Comparison of ENCODE assay signal across 14 mouse cellular contexts in the genomic region with DNA sequence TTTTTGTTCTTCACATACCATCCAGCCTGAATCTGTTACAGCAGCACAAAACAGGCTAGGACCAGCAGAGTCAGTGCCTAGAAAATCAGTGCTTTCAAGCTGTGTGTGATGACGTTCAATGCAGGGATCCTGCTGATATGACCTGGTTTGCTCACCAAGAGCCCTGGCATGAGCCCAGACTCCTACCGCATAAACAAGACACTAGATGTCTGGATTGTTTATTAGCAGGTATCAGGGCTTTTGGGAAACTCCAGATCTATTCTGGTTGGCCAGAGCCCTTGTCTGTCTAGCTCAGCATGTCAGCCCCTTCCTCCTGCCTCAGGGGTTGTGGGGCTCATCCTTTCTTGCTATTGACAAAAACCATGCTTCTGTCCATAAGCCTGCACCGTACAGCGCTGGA. TPM values are rescaled to one million over a fixed set of nuclear protein-coding genes. Genes with fewer than 3 reads are reported as not detected.
DNase-seq lines count a peak whose midpoint lies in the region; ATAC-seq and TF ChIP-seq lines count a peak whose summit lies in the region.
"Had no signal": no experiment of that assay in that cellular context is flagged by ENCODE, and none has a peak within 500 bp of the region (broad histone marks: within the 10 kb centered on the region; RNA-seq: fewer than 3 reads in every experiment).

No protein-coding gene starts in this region.

- no peaks in the 10 kb centered on the region for H3K36me3 ChIP-seq in intestine, embryonic 15.5 days
- H3K36me3 ChIP-seq in intestine, embryonic 16.5 days (ENCODE audit: control insufficient read depth, insufficient read depth, low read length), result 0 out of 2 replicates have a peak, but pooled peaks cover 2% of the 10 kb centered on the region
- peaks cover 62% of the 10 kb centered on the region for H3K36me3 ChIP-seq in E14TG2a.4 (ENCODE audit: insufficient read depth, low read length)
- H3K36me3 ChIP-seq in embryonic facial prominence, embryonic 13.5 days, result no peaks in the 10 kb centered on the region
- H3K36me3 ChIP-seq: limb, embryonic 15.5 days had no signal

- no peak for TF ChIP-seq CTCF in E14TG2a.4 (conservative IDR thresholded peaks at IDR 0.05; ENCODE audit: low read length)

- H3K4me2 ChIP-seq in intestine, embryonic 15.5 days (replicated peaks), result no peak overlapping the region
- H3K4me2 ChIP-seq in intestine, embryonic 16.5 days (ENCODE audit: low read depth, low read length), result no peak overlapping the region
- H3K4me2 ChIP-seq in embryonic facial prominence, embryonic 13.5 days, result no peak overlapping the region
- H3K4me2 ChIP-seq: limb, embryonic 15.5 days had no signal

- H3K27me3 ChIP-seq in intestine, embryonic 15.5 days (replicated peaks), result no peaks in the 10 kb centered on the region
- H3K27me3 ChIP-seq in intestine, embryonic 16.5 days (replicated peaks; ENCODE audit: control insufficient read depth, insufficient read depth, low read length), result no peaks in the 10 kb centered on the region
- no peaks in the 10 kb centered on the region for H3K27me3 ChIP-seq in E14TG2a.4 (ENCODE audit: insufficient read depth, low read length)
- H3K27me3 ChIP-seq in embryonic facial prominence, embryonic 13.5 days, result no peaks in the 10 kb centered on the region
- H3K27me3 ChIP-seq: limb, embryonic 15.5 days had no signal

- H3K4me1 ChIP-seq in intestine, embryonic 15.5 days (replicated peaks), result peaks cover 48% of the 10 kb centered on the region
- peaks cover 35% of the 10 kb centered on the region for H3K4me1 ChIP-seq in intestine, embryonic 16.5 days (ENCODE audit: control insufficient read depth, insufficient read depth, low read length)
- H3K4me1 ChIP-seq in E14TG2a.4 (replicated peaks; ENCODE audit: low read depth, low read length), result peaks cover 92% of the 10 kb centered on the region
- H3K4me1 ChIP-seq in embryonic facial prominence, embryonic 13.5 days, result peaks cover 71% of the 10 kb centered on the region

- DNase-seq in cerebellum, postnatal 10 days, result peak; percentile 36 to 42
- no peak for DNase-seq in cerebellum, adult 9-10 months
- no peak for DNase-seq in gastrocnemius, postnatal 4 days (ENCODE audit: low spot score in 2 of 2)
- DNase-seq in left cerebral cortex, adult 9 months (ENCODE audit: low spot score in 2 of 2), result no peak
- DNase-seq: embryo, embryonic 11 days; layer of hippocampus, adult 9-11 months; thymus, postnatal 4 days had no signal

- no peak for ATAC-seq in intestine, embryonic 15.5 days
- no peak for ATAC-seq in intestine, embryonic 16.5 days
- ATAC-seq in embryonic facial prominence, embryonic 13.5 days (ENCODE audit: insufficient number of reproducible peaks, insufficient read depth, low FRiP score, low TSS enrichment, low read depth), result no peak
- ATAC-seq: forebrain, embryonic 14.5 days had no signal

- WGBS in intestine, embryonic 15.5 days, result 33% methylated on average over 4 of the region's 4 CpGs
- 45% methylated on average over 4 of the region's 4 CpGs for WGBS in intestine, embryonic 16.5 days
- WGBS in embryonic facial prominence, embryonic 13.5 days, result 57% methylated on average over 4 of the region's 4 CpGs

- no peaks in the 10 kb centered on the region for H3K9me3 ChIP-seq in intestine, embryonic 15.5 days
- no peaks in the 10 kb centered on the region for H3K9me3 ChIP-seq in intestine, embryonic 16.5 days (ENCODE audit: control insufficient read depth, low read length)
- H3K9me3 ChIP-seq in E14TG2a.4 (ENCODE audit: low read length), result no peaks in the 10 kb centered on the region
- no peaks in the 10 kb centered on the region for H3K9me3 ChIP-seq in embryonic facial prominence, embryonic 13.5 days
- H3K9me3 ChIP-seq: limb, embryonic 15.5 days had no signal

- H3K27ac ChIP-seq in intestine, embryonic 15.5 days, result 0 out of 2 replicates have a peak overlapping the region, but pooled peaks have one; percentile 14
- H3K27ac ChIP-seq in intestine, embryonic 16.5 days (ENCODE audit: low read length), result no peak overlapping the region
- peak overlapping the region; percentile 7; the same call in 1 of the 2 replicates for H3K27ac ChIP-seq in embryonic facial prominence, embryonic 13.5 days
- H3K27ac ChIP-seq: limb, embryonic 15.5 days; macrophage had no signal

- no peak overlapping the region for H3K9ac ChIP-seq in intestine, embryonic 15.5 days
- no peak overlapping the region for H3K9ac ChIP-seq in intestine, embryonic 16.5 days (ENCODE audit: low read depth, low read length)
- no peak overlapping the region for H3K9ac ChIP-seq in embryonic facial prominence, embryonic 13.5 days
- H3K9ac ChIP-seq: limb, embryonic 15.5 days had no signal

- no peak overlapping the region for H3K4me3 ChIP-seq in intestine, embryonic 15.5 days (replicated peaks)
- H3K4me3 ChIP-seq in intestine, embryonic 16.5 days (ENCODE audit: low read length), result no peak overlapping the region
- peak overlapping the region; percentile 24 for H3K4me3 ChIP-seq in E14TG2a.4 (replicated peaks; ENCODE audit: low read length)
- no peak overlapping the region for H3K4me3 ChIP-seq in embryonic facial prominence, embryonic 13.5 days
- H3K4me3 ChIP-seq: limb, embryonic 15.5 days had no signal

RNA-seq across cellular contexts. Expression of gene Csrp2, which starts 10.2 kb away (rescaled TPM):
- polyA plus RNA-seq in intestine, embryonic 15.5 days (2015; fragmentation: Nextera tagmentation; extraction: Ambion mirVana), result 273 and 278 TPM in 2 replicates
- 236 and 254 TPM in 2 replicates for polyA plus RNA-seq in intestine, embryonic 16.5 days (2015; fragmentation: Nextera tagmentation; extraction: Ambion mirVana)
- 149 and 155 TPM in 2 replicates for polyA plus RNA-seq in embryonic facial prominence, embryonic 13.5 days (2015; fragmentation: Nextera tagmentation; extraction: Ambion mirVana)
- 100 to 1,000 TPM in 1 of 2 experiments, 10 to 100 TPM in 1; 92.7 to 105 TPM for total RNA-seq in gastrocnemius, postnatal 4 days (2021)

Comparison
In these comparisons a context has a peak if more than half of its experiments do, and no peak if none do; other contexts are left out.
1. DNase-seq: peak in cerebellum, postnatal 10 days (2 of 2); none in cerebellum, adult 9-10 months (single experiment), gastrocnemius, postnatal 4 days (0 of 2) and left cerebral cortex, adult 9 months (0 of 2).